In the genomic region with DNA sequence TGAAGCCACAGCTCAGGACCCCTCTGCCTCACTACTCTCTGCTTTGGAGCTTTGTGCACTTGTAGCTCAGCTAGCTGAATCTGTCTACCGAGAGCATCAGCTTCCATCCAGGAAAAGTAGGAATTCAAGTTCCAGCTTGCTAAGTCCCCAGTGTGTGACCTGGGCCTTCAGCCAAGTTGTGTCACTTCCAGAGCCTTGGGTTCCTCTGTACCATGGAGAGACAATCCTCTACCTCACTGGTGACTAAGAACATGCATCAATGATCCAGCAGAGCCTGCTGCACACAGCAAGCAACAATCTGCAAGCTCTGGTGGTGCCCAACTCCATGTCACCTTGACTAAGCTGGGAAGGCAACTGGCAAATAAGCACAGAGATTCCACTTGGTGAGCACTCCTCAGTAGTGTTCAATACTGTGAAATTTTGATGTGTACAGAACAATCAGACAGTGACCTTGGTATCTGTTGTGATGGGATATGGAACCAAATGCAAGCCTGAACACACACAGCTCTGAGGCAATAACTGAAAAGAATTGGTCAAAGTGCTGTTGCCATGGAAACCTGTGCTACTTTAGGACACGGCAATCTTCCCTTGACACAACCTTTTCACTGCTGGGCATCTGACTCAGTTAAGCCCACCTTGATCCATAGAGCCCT, we compare ENCODE assay signal across 13 mouse cellular contexts. TPM values are rescaled to one million over a fixed set of nuclear protein-coding genes. Genes with fewer than 3 reads are reported as not detected.
A peak's percentile ranks its signal among the peaks of the same experiment; 100 is the strongest.
DNase-seq lines count a peak whose midpoint lies in the region; ATAC-seq lines count a peak whose summit lies in the region.
"Had no signal": no experiment of that assay in that cellular context is flagged by ENCODE, and none has a peak within 500 bp of the region (broad histone marks: within the 10 kb centered on the region; RNA-seq: fewer than 3 reads in every experiment).

No protein-coding gene starts in this region.

- peak; percentile 57 for DNase-seq in heart, adult 18-20 months
- DNase-seq in heart, adult 11 months: no peak
- DNase-seq in kidney, postnatal 25 days: peak; percentile 33 to 42
- no peak for DNase-seq in kidney, adult 11 months
- peak; percentile 71 for DNase-seq in brain, adult 2 months (ENCODE audit: low read depth, low spot score)
- no peak for DNase-seq in ovary, adult 18-20 months (ENCODE audit: low spot score)
- DNase-seq: cerebellum, postnatal 36 days; thymus, adult 2 months had no signal

- peaks cover 15% of the 10 kb centered on the region; the same call in 1 of the 2 replicates for H3K4me1 ChIP-seq in liver, embryonic 15.5 days (replicated peaks)
- H3K4me1 ChIP-seq: limb, embryonic 13.5 days; neural tube, embryonic 12.5 days had no signal

- H3K9ac ChIP-seq in liver, embryonic 15.5 days: no peak overlapping the region
- H3K9ac ChIP-seq: hindbrain, embryonic 13.5 days; limb, embryonic 13.5 days; neural tube, embryonic 12.5 days had no signal

- peak overlapping the region; percentile 75 for H3K27ac ChIP-seq in liver, embryonic 15.5 days (replicated peaks)
- H3K27ac ChIP-seq: hindbrain, embryonic 13.5 days; limb, embryonic 13.5 days; neural tube, embryonic 12.5 days had no signal

- H3K27me3 ChIP-seq in liver, embryonic 15.5 days: no peaks in the 10 kb centered on the region
- H3K27me3 ChIP-seq: hindbrain, embryonic 13.5 days; limb, embryonic 13.5 days; neural tube, embryonic 12.5 days had no signal

- 50% methylated on average over 2 of the region's 2 CpGs for WGBS in liver, embryonic 15.5 days (ENCODE audit: insufficient replicate concordance)

- H3K36me3 ChIP-seq in liver, embryonic 15.5 days (replicated peaks): 0 out of 2 replicates have a peak, but pooled peaks cover 3% of the 10 kb centered on the region

- no peak overlapping the region for H3K4me3 ChIP-seq in liver, embryonic 15.5 days (replicated peaks)
- H3K4me3 ChIP-seq: hindbrain, embryonic 13.5 days; limb, embryonic 13.5 days; neural tube, embryonic 12.5 days had no signal

- peak; percentile 84 for ATAC-seq in liver, embryonic 15.5 days (ENCODE audit: insufficient read depth)
- ATAC-seq in megakaryocyte-erythroid progenitor cell, adult 5-6 weeks (replicated peaks; ENCODE audit: low FRiP score, low TSS enrichment, poor library complexity, severe bottlenecking): no peak

- H3K4me2 ChIP-seq in liver, embryonic 15.5 days: no peak overlapping the region
- H3K4me2 ChIP-seq: hindbrain, embryonic 13.5 days; limb, embryonic 13.5 days; neural tube, embryonic 12.5 days had no signal

- no peaks in the 10 kb centered on the region for H3K9me3 ChIP-seq in liver, embryonic 15.5 days (replicated peaks)
- H3K9me3 ChIP-seq: hindbrain, embryonic 13.5 days; limb, embryonic 13.5 days; neural tube, embryonic 12.5 days had no signal

RNA-seq across cellular contexts. Expression of gene Npas1, which starts 27.2 kb away (rescaled TPM):
- not detected for total RNA-seq in heart, adult 18-20 months (2021)
- 0.12 and 0.17 TPM in 2 replicates for polyA plus RNA-seq in liver, embryonic 15.5 days (2015; fragmentation: Nextera tagmentation; extraction: Ambion mirVana)
- not detected in 2 replicates for total RNA-seq in megakaryocyte-erythroid progenitor cell, adult 5-6 weeks (2014; fragmentation: Nextera tagmentation)
- not detected in 2 replicates for total RNA-seq in megakaryocyte-erythroid progenitor cell, adult 5-6 weeks (2017)

RNA-seq across cellular contexts. Expression of gene Tmem160, which starts 52.1 kb away (rescaled TPM):
- 100 to 1,000 TPM in 1 of 2 experiments, 10 to 100 TPM in 1; 87.4 to 101 TPM for total RNA-seq in heart, adult 18-20 months (2021)
- polyA plus RNA-seq in liver, embryonic 15.5 days (2015; fragmentation: Nextera tagmentation; extraction: Ambion mirVana): 28.8 and 30.4 TPM in 2 replicates
- total RNA-seq in megakaryocyte-erythroid progenitor cell, adult 5-6 weeks (2014; fragmentation: Nextera tagmentation): 34.3 and 39.2 TPM in 2 replicates
- total RNA-seq in megakaryocyte-erythroid progenitor cell, adult 5-6 weeks (2017): 16.3 and 16.9 TPM in 2 replicates

Comparison
In these comparisons a context has a peak if more than half of its experiments do, and no peak if none do; other contexts are left out.
1. DNase-seq: peak in heart, adult 18-20 months (2 of 2), kidney, postnatal 25 days (2 of 2) and brain, adult 2 months (single experiment); none in heart, adult 11 months (single experiment), kidney, adult 11 months (single experiment) and ovary, adult 18-20 months (single experiment).